Mouse (Mus musculus) C2C12 (cell line): Measurements from ENCODE around the gene Stat5a. TPM values are rescaled to one million over a fixed set of nuclear protein-coding genes. Genes with fewer than 3 reads are reported as not detected.

Experiments
- H3K27me3 ChIP-seq: one replicate; pipeline ENCODE4 v1.6.1; 2011; ENCODE audit not compliant: control insufficient read depth, insufficient read depth, insufficient read length
- H3K36me3 ChIP-seq: one replicate; pipeline ENCODE4 v1.6.1; 2011; ENCODE audit not compliant: control insufficient read depth, insufficient read depth
- H3K4me3 ChIP-seq: one replicate; pipeline ENCODE4 v1.5.1; 2011; ENCODE audit warnings: mild to moderate bottlenecking, control low read depth; ENCODE audit not compliant: poor library complexity, insufficient read depth, severe bottlenecking
- H3K79me2 ChIP-seq: one replicate; pipeline ENCODE4 v1.6.1; 2011; ENCODE audit not compliant: control insufficient read depth, insufficient read depth
- H3K79me3 ChIP-seq: one replicate; pipeline ENCODE4 v1.6.1; 2011; ENCODE audit warnings: low read depth, control low read depth
- H3ac ChIP-seq: one replicate; pipeline ENCODE3; 2011; ENCODE audit warnings: low read depth; ENCODE audit not compliant: control insufficient read depth, insufficient read length
- CEBPB ChIP-seq: IDR thresholded peaks from one replicate; pipeline ENCODE4 v1.6.1; 2011; ENCODE audit warnings: low read depth, mild to moderate bottlenecking, control low read depth, moderate library complexity
- CTCF ChIP-seq: IDR thresholded peaks from one replicate; pipeline ENCODE4 v1.5.1; 2011; ENCODE audit not compliant: control insufficient read depth, insufficient read depth, insufficient read length
- FOSL1 ChIP-seq: IDR thresholded peaks from one replicate; pipeline ENCODE4 v1.8.0; 2011; ENCODE audit warnings: mild to moderate bottlenecking, low read length; ENCODE audit not compliant: poor library complexity, insufficient read depth, severe bottlenecking
- MAX ChIP-seq: IDR thresholded peaks from one replicate; pipeline ENCODE4 v1.6.1; 2011; ENCODE audit warnings: mild to moderate bottlenecking, control low read depth
- MYOD1 ChIP-seq: IDR thresholded peaks from one replicate; pipeline ENCODE4 v1.6.1; 2011; ENCODE audit warnings: low read depth; ENCODE audit not compliant: control insufficient read depth, insufficient read length
- MYOG ChIP-seq: IDR thresholded peaks from one replicate; pipeline ENCODE4 v1.6.1; 2011; ENCODE audit not compliant: control insufficient read depth, insufficient read length; ENCODE audit errors: extremely low read depth
- USF1 ChIP-seq: IDR thresholded peaks from one replicate; pipeline ENCODE4 v1.6.1; 2011; ENCODE audit warnings: low read depth, mild to moderate bottlenecking, control low read depth, moderate library complexity
- polyA plus RNA-seq: library from polyadenylated mRNA; unstranded; fragments of >200 nt; fragmentation: generic; extraction: Trizol; gene quantifications from one replicate; pipeline ENCODE4 v1.2.1, GENCODE M21; 2012; ENCODE audit warnings: missing spikeins

Gene Stat5a
- polyA plus RNA-seq, 1 experiment: 13.3 TPM

GRCm38 (mm10) chr11:100870256-100870967, 11.3 kb downstream of the Stat5a start:
- no peaks in the 10 kb centered on the region for H3K27me3 ChIP-seq
- H3K36me3 ChIP-seq: no peaks in the 10 kb centered on the region
- no peak overlapping the region for H3ac ChIP-seq
- no peak for TF ChIP-seq USF1
- no peak for TF ChIP-seq CEBPB
- no peak for TF ChIP-seq MAX
- TF ChIP-seq MYOG: no peak
- H3K79me3 ChIP-seq: no peaks in the 10 kb centered on the region
- no peak overlapping the region for H3K4me3 ChIP-seq
- H3K79me2 ChIP-seq: no peaks in the 10 kb centered on the region

GRCm38 (mm10) chr11:100870968-100871350, 11.8 kb downstream of the Stat5a start:
- Histone ChIP-seq H3ac (no peak overlapping the region), H3K27me3 (no peaks in the 10 kb centered on the region), H3K4me3 (no peak overlapping the region), H3K36me3 (no peaks in the 10 kb centered on the region), H3K79me2 (no peaks in the 10 kb centered on the region), H3K79me3 (no peaks in the 10 kb centered on the region)
- TF ChIP-seq CTCF (no peak), MYOG (no peak), USF1 (no peak), FOSL1 (no peak), MYOD1 (no peak), CEBPB (no peak), MAX (no peak)

GRCm38 (mm10) chr11:100875761-100876160, 16.6 kb downstream of the Stat5a start:
- no peaks in the 10 kb centered on the region for H3K27me3 ChIP-seq
- H3K36me3 ChIP-seq: no peaks in the 10 kb centered on the region
- no peaks in the 10 kb centered on the region for H3K79me2 ChIP-seq
- no peak overlapping the region for H3K4me3 ChIP-seq
- TF ChIP-seq CTCF (no peak), MYOD1 (no peak), MYOG (no peak), USF1 (no peak), FOSL1 (no peak), CEBPB (no peak), MAX (no peak)
- no peak overlapping the region for H3ac ChIP-seq
- H3K79me3 ChIP-seq: no peaks in the 10 kb centered on the region

- H3ac ChIP-seq: no peak overlapping the region
- H3K79me3 ChIP-seq: no peaks in the 10 kb centered on the region
- no peak overlapping the region for H3K4me3 ChIP-seq
- TF ChIP-seq MYOG (no peak), MAX (no peak), MYOD1 (no peak), CEBPB (no peak), CTCF (no peak), USF1 (no peak), FOSL1 (no peak)
- H3K27me3 ChIP-seq: no peaks in the 10 kb centered on the region
- H3K36me3 ChIP-seq: no peaks in the 10 kb centered on the region
- no peaks in the 10 kb centered on the region for H3K79me2 ChIP-seq
These were observed 20.3 kb downstream of the Stat5a start for GRCm38 (mm10) chr11:100879321-100880078.

- no peaks in the 10 kb centered on the region for H3K79me2 ChIP-seq
- no peaks in the 10 kb centered on the region for H3K79me3 ChIP-seq
- no peak overlapping the region for H3K4me3 ChIP-seq
- H3ac ChIP-seq: no peak overlapping the region
- TF ChIP-seq MYOD1: no peak
- TF ChIP-seq CTCF: no peak
- TF ChIP-seq CEBPB: no peak
- TF ChIP-seq USF1: no peak
- TF ChIP-seq MAX: no peak
- TF ChIP-seq FOSL1: no peak
- TF ChIP-seq MYOG: no peak
- H3K27me3 ChIP-seq: no peaks in the 10 kb centered on the region
- peaks cover 15% of the 10 kb centered on the region for H3K36me3 ChIP-seq
These were observed 24.5 kb downstream of the Stat5a start for GRCm38 (mm10) chr11:100883640-100884039.
